Mouse (Mus musculus) activated CD4-positive, CD25-positive, alpha-beta regulatory T cell, adult 9 weeks (primary cell): ENCODE data around the gene Gpr141. TPM values are rescaled to one million over a fixed set of nuclear protein-coding genes. Genes with fewer than 3 reads are reported as not detected.

Experiments used
- polyA plus RNA-seq: library from polyadenylated mRNA; unstranded; fragments of 100-300 nt; shearing (Covaris generic); gene quantifications from one replicate; pipeline ENCODE4 v1.2.1, GENCODE M21; 2017

Gene Gpr141
- polyA plus RNA-seq, result 0.18 TPM

DNA sequence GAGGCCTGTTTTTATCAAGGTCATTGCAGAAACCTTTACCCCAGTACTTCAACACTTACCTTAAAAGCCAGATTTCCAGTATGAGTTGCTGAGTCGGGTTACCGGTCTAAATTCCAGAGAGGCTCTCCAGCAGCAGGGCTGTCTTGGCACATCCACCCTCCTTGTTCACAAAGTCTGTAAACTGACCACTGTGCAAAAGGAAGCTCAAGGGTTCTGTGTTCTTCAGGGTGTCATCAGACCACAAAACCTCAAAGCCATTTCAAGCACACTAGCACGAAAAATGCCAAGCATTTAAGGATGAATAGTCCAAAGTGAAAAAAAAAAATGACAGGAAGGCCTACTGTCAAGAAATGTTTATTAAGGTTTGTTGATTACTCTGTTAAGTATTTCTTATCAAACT is at the start of gene Gpr141:
Gpr141 (minus strand) TSS at position 187 of the 400 bp plus-strand sequence.

Other genes with a start within 250 kb of the Gpr141 start
- 0.65 TPM for gene Epdr1, start 204.3 kb downstream of the Gpr141 start, polyA plus RNA-seq
- gene Sfrp4, start 201.2 kb downstream of the Gpr141 start, polyA plus RNA-seq, result not detected
- not detected for gene Nme8, start 126.5 kb downstream of the Gpr141 start, polyA plus RNA-seq